Mouse (Mus musculus) liver, embryonic 14.5 days (tissue): Measurements from ENCODE around the gene Hunk. TPM values are rescaled to one million over a fixed set of nuclear protein-coding genes. Genes with fewer than 3 reads are reported as not detected.

Experiments
- ATAC-seq: fragments of 200-750 bp; cut with Nextera tagmentation; 2 replicates; pipeline ENCODE4 v1.8.0; 2017; ENCODE audit warnings: moderate number of reproducible peaks, mild to moderate bottlenecking, moderate library complexity; ENCODE audit not compliant: insufficient read depth
- DNase-seq, 3 experiments: peaks; one replicate each; pipeline ENCODE4 v3.0.0-alpha.2; 2012 to 2013; ENCODE audit warnings: low read depth in 3 of 3, low spot score in 3 of 3
- H3K27ac ChIP-seq: fragments of 300-500 bp; sonication (generic); 2 replicates; pipeline ENCODE4 v1.5.1; 2014; ENCODE audit warnings: moderate library complexity, mild to moderate bottlenecking, control low read depth, inconsistent platforms
- H3K27me3 ChIP-seq: fragments of 300-500 bp; sonication (generic); 2 replicates; pipeline ENCODE4 v1.6.1; 2014; ENCODE audit warnings: mild to moderate bottlenecking, low read length, moderate library complexity; ENCODE audit not compliant: control insufficient read depth, insufficient read depth
- H3K36me3 ChIP-seq: fragments of 300-500 bp; sonication (generic); replicated peaks from 2 replicates; pipeline ENCODE4 v1.6.1; 2014; ENCODE audit warnings: low read depth; ENCODE audit not compliant: control insufficient read depth, insufficient read depth
- H3K4me1 ChIP-seq, 2 experiments: fragments of 200-500 bp in 1 of 2; fragments of 300-500 bp in 1 of 2; sonication (generic) in 1 of 2; replicated peaks; 2 replicates each; pipeline ENCODE4 v1.6.1; 2012 to 2014; ENCODE audit warnings: antibody characterized with exemption in 1 of 2, inconsistent platforms in 1 of 2, low read length in 1 of 2; ENCODE audit not compliant: control insufficient read depth in 2 of 2, insufficient read depth in 2 of 2
- H3K4me2 ChIP-seq: fragments of 300-500 bp; sonication (generic); 2 replicates; pipeline ENCODE4 v1.6.1; 2014; ENCODE audit warnings: low read depth, mild to moderate bottlenecking, control low read depth, moderate library complexity
- H3K4me3 ChIP-seq, 2 experiments: fragments of 200-500 bp in 1 of 2; fragments of 300-500 bp in 1 of 2; sonication (generic) in 1 of 2; 2 replicates each; pipeline ENCODE4 v1.5.1; 2012 to 2014; ENCODE audit warnings: low read depth in 2 of 2, low read length in 2 of 2, mild to moderate bottlenecking in 2 of 2, control low read depth in 1 of 2, inconsistent platforms in 1 of 2, moderate library complexity in 1 of 2; ENCODE audit not compliant: insufficient read depth in 1 of 2
- H3K9ac ChIP-seq: fragments of 300-500 bp; sonication (generic); replicated peaks from 2 replicates; pipeline ENCODE4 v1.6.1; 2014; ENCODE audit warnings: mild to moderate bottlenecking, control low read depth, moderate library complexity
- H3K9me3 ChIP-seq: fragments of 300-500 bp; sonication (generic); 2 replicates; pipeline ENCODE4 v1.6.1; 2016; ENCODE audit warnings: low read length, mixed read lengths; ENCODE audit not compliant: control insufficient read depth
- CTCF ChIP-seq: IDR thresholded peaks from 2 replicates; pipeline ENCODE4 v1.5.1; 2016; ENCODE audit warnings: antibody characterized with exemption, low read depth, control low read depth
- EP300 ChIP-seq: IDR thresholded peaks from 2 replicates; pipeline ENCODE4 v1.6.1; 2016; ENCODE audit warnings: antibody characterized with exemption, low read depth
- WGBS: fragments of 180-500 bp; shearing (Covaris S2); extraction: QIAGEN DNeasy Blood & Tissue Kit; methylation state at CpG from one replicate; pipeline ENCODE4 v1.1.7; 2014; ENCODE audit not compliant: insufficient replicate concordance; 5-methylcytosine and 5-hydroxymethylcytosine counted together
- polyA plus RNA-seq, 2 experiments: library from polyadenylated mRNA; depleted of rRNA in 1 of 2; stranded (reverse) in 1 of 2; unstranded in 1 of 2; fragments of >200 nt; fragmentation: Nextera tagmentation in 1 of 2; extraction: Ambion mirVana in 1 of 2; gene quantifications; 2 replicates each; pipeline versions ENCODE4 v1.2.1 to v1.2.3; 2012 to 2014

Hunk gene
- polyA plus RNA-seq, 2 experiments, result 0.80 to 0.88 TPM

GRCm38 (mm10) chr16:90524393-90524792 is 138.6 kb downstream of the Hunk start:
- no peak for ATAC-seq
- TF ChIP-seq EP300 (no peak), CTCF (no peak)
- no peaks in the 10 kb centered on the region for H3K27me3 ChIP-seq
- H3K4me3 ChIP-seq, result no peak overlapping the region
- 82% methylated on average over 18 of the region's 18 CpGs for WGBS
- no peaks in the 10 kb centered on the region for H3K36me3 ChIP-seq
- H3K4me2 ChIP-seq, result no peak overlapping the region
- no peaks in the 10 kb centered on the region; a peak in 1 of 4 replicates for H3K4me1 ChIP-seq
- no peak for DNase-seq
- H3K9ac ChIP-seq, result no peak overlapping the region
- H3K9me3 ChIP-seq, result no peaks in the 10 kb centered on the region
- no peak overlapping the region for H3K27ac ChIP-seq

GRCm38 (mm10) chr16:90533119-90533673 is 147.4 kb downstream of the Hunk start:
- WGBS, result 70% methylated on average over 10 of the region's 10 CpGs
- Histone ChIP-seq H3K27ac (no peak overlapping the region), H3K4me2 (no peak overlapping the region), H3K27me3 (no peaks in the 10 kb centered on the region), H3K4me3 (no peak overlapping the region), H3K4me1 (no peaks in the 10 kb centered on the region), H3K9ac (no peak overlapping the region), H3K9me3 (no peaks in the 10 kb centered on the region), H3K36me3 (no peaks in the 10 kb centered on the region)
- ATAC-seq (no peak), DNase-seq (no peak)
- no peak for TF ChIP-seq EP300
- no peak for TF ChIP-seq CTCF

- ATAC-seq (no peak), DNase-seq (no peak)
- Histone ChIP-seq H3K4me3 (no peak overlapping the region), H3K27me3 (no peaks in the 10 kb centered on the region), H3K4me2 (no peak overlapping the region), H3K9ac (no peak overlapping the region), H3K4me1 (no peaks in the 10 kb centered on the region), H3K9me3 (no peaks in the 10 kb centered on the region), H3K27ac (no peak overlapping the region), H3K36me3 (no peaks in the 10 kb centered on the region)
- WGBS, result 68% methylated on average over 8 of the region's 8 CpGs
- TF ChIP-seq EP300 (no peak), CTCF (no peak)
Observed at GRCm38 (mm10) chr16:90534591-90534990, 148.8 kb downstream of the Hunk start.

- Histone ChIP-seq H3K27ac (no peak overlapping the region), H3K4me3 (no peak overlapping the region), H3K9ac (no peak overlapping the region), H3K36me3 (no peaks in the 10 kb centered on the region), H3K4me2 (no peak overlapping the region), H3K4me1 (no peaks in the 10 kb centered on the region), H3K27me3 (no peaks in the 10 kb centered on the region), H3K9me3 (no peaks in the 10 kb centered on the region)
- no peak for ATAC-seq
- WGBS, result 58% methylated on average over 5 of the region's 5 CpGs
- DNase-seq, result no peak
- TF ChIP-seq EP300, result no peak
- no peak for TF ChIP-seq CTCF
Observed at GRCm38 (mm10) chr16:90538926-90539325, 153.1 kb downstream of the Hunk start.

GRCm38 (mm10) chr16:90541191-90541590 is 155.4 kb downstream of the Hunk start:
- DNase-seq (no peak), ATAC-seq (no peak)
- TF ChIP-seq CTCF (no peak), EP300 (no peak)
- Histone ChIP-seq H3K4me2 (no peak overlapping the region), H3K9me3 (no peaks in the 10 kb centered on the region), H3K27ac (no peak overlapping the region), H3K4me3 (no peak overlapping the region), H3K4me1 (no peaks in the 10 kb centered on the region), H3K36me3 (no peaks in the 10 kb centered on the region), H3K27me3 (no peaks in the 10 kb centered on the region), H3K9ac (no peak overlapping the region)
- 56% methylated on average over 2 of the region's 2 CpGs for WGBS
